Mouse (Mus musculus) thymus, adult 2 months (tissue): ENCODE measurements around the gene BC005624.

Experiments
- CTCF ChIP-seq: fragments of 200-500 bp; IDR thresholded peaks from 2 replicates; pipeline ENCODE4 v1.5.1; 2012; ENCODE audit warnings: mild to moderate bottlenecking, control low read depth, low read length, moderate library complexity, borderline replicate concordance; ENCODE audit not compliant: control insufficient read depth, poor library complexity, insufficient read depth; ENCODE audit errors: extremely low read depth
- POLR2A ChIP-seq: fragments of 200-500 bp; IDR thresholded peaks from 2 replicates; pipeline ENCODE4 v1.6.1; 2012; ENCODE audit warnings: mild to moderate bottlenecking, low read length, control low read depth, moderate library complexity; ENCODE audit not compliant: control insufficient read depth, poor library complexity, insufficient read depth; ENCODE audit errors: extremely low read depth

DNA sequence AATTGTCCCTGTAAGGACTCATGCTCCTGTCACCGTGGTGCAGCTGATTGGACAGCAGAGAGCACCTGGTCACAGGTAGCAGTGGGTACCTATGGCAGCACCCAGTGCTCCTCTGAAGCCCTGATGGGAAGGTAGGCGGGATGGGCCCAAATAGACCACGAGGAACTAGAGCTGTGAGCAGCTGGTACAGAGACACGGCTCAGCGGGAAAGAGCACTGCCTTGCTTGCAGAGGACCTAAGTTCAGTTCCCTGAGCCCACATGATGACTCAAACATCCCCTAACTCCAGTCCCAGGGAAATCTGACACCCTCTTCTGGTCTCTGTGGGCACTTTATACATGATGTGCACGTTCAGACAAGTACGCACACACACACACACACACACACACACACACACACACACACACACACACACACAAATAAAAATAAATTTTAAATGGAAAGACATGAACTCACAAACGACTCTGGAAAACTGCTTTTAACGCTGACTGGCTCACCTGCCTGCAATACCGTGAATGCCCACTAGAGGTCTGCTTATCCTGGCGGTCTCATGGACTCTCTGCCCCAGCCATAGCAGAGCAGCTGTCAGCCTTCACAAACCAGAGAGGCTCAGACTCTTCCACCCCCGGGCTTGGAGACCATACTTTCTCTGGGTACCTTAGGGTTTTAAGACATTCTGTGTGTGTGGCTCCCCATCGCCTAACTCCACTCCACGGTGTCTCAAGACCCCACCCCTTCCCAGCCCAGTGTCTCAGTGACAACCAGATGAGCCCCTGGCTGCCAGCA, 54.0 kb downstream of the BC005624 start:
- TF ChIP-seq CTCF = peak; percentile 80; the same call in 1 of the 2 replicates
- TF ChIP-seq POLR2A = no peak
